Mouse (Mus musculus) brain, embryonic 14.5 days (tissue): Measurements from ENCODE around the gene Bmp4. TPM values are rescaled to one million over a fixed set of nuclear protein-coding genes. Genes with fewer than 3 reads are reported as not detected.
A peak's percentile ranks its signal among the peaks of the same experiment; 100 is the strongest.

ENCODE experiments used
- DNase-seq: peaks from one replicate; pipeline ENCODE4 v3.0.0-alpha.2; 2011; ENCODE audit warnings: low read depth
- CTCF ChIP-seq: fragments of 200-500 bp; IDR thresholded peaks from 2 replicates; pipeline ENCODE4 v1.5.1; 2012; ENCODE audit warnings: inconsistent platforms, mild to moderate bottlenecking, moderate library complexity, borderline replicate concordance; ENCODE audit not compliant: insufficient read depth, insufficient read length; ENCODE audit errors: extremely low read depth
- POLR2A ChIP-seq: fragments of 200-500 bp; IDR thresholded peaks from 2 replicates; pipeline ENCODE4 v1.6.1; 2012; ENCODE audit warnings: mild to moderate bottlenecking, inconsistent platforms, borderline replicate concordance; ENCODE audit not compliant: poor library complexity, insufficient read depth, insufficient read length, severe bottlenecking; ENCODE audit errors: extremely low read depth
- polyA plus RNA-seq: library from polyadenylated mRNA; depleted of rRNA; stranded (reverse); fragments of >200 nt; gene quantifications from 2 replicates; pipeline ENCODE4 v1.2.3, GENCODE M21; 2012; rRNA removed

The Bmp4 gene
- polyA plus RNA-seq: 5.2 and 5.3 TPM in 2 replicates

GRCm38 (mm10) chr14:46390249-46390775, at the start of gene Bmp4:
Gene Bmp4 (minus strand): TSS chr14:46390669.
- DNase-seq: no peak
- TF ChIP-seq CTCF: no peak
- TF ChIP-seq POLR2A: no peak

- TF ChIP-seq CTCF (no peak), POLR2A (no peak)
Observed at GRCm38 (mm10) chr14:46439461-46440048, 49.1 kb upstream of the Bmp4 start.

GRCm38 (mm10) chr14:46436471-46437090, 46.1 kb upstream of the Bmp4 start:
- no peak for DNase-seq

More at GRCm38 (mm10) chr14:46439461-46440048, 49.1 kb upstream of the Bmp4 start:
- no peak for DNase-seq

GRCm38 (mm10) chr14:46430231-46430630, 39.8 kb upstream of the Bmp4 start:
- no peak for DNase-seq
- TF ChIP-seq CTCF (no peak), POLR2A (no peak)

More at GRCm38 (mm10) chr14:46436471-46437090, 46.1 kb upstream of the Bmp4 start:
- no peak for TF ChIP-seq POLR2A
- TF ChIP-seq CTCF: no peak

- DNase-seq: no peak
- no peak for TF ChIP-seq POLR2A
- TF ChIP-seq CTCF: no peak
Observed at GRCm38 (mm10) chr14:46427251-46427650, 36.8 kb upstream of the Bmp4 start.

GRCm38 (mm10) chr14:46421823-46422222, 31.4 kb upstream of the Bmp4 start:
- TF ChIP-seq POLR2A (no peak), CTCF (no peak)
- DNase-seq: no peak

GRCm38 (mm10) chr14:46419269-46419668, 28.8 kb upstream of the Bmp4 start:
- peak; percentile 19 for DNase-seq
- TF ChIP-seq POLR2A (no peak), CTCF (no peak)

- TF ChIP-seq CTCF (no peak), POLR2A (no peak)
Observed at GRCm38 (mm10) chr14:46418371-46419097, 28.1 kb upstream of the Bmp4 start.

GRCm38 (mm10) chr14:46412497-46413000, 22.1 kb upstream of the Bmp4 start:
- no peak for DNase-seq
- TF ChIP-seq POLR2A (no peak), CTCF (no peak)

More at GRCm38 (mm10) chr14:46418371-46419097, 28.1 kb upstream of the Bmp4 start:
- peak; percentile 69 for DNase-seq

GRCm38 (mm10) chr14:46410557-46411120, 20.2 kb upstream of the Bmp4 start:
- TF ChIP-seq CTCF: no peak
- no peak for TF ChIP-seq POLR2A

GRCm38 (mm10) chr14:46409016-46409415, 18.5 kb upstream of the Bmp4 start:
- DNase-seq: no peak
- TF ChIP-seq POLR2A: no peak
- TF ChIP-seq CTCF: no peak

More at GRCm38 (mm10) chr14:46410557-46411120, 20.2 kb upstream of the Bmp4 start:
- DNase-seq: no peak

- no peak for TF ChIP-seq CTCF
- no peak for TF ChIP-seq POLR2A
- no peak for DNase-seq
Observed at GRCm38 (mm10) chr14:46408319-46408718, 17.9 kb upstream of the Bmp4 start.
